ENCODE assay signal across 8 mouse cellular contexts in genomic region chr9:76323186-76323701, GRCm38 (mm10). TPM values are rescaled to one million over a fixed set of nuclear protein-coding genes. Genes with fewer than 3 reads are reported as not detected.
DNase-seq lines count a peak whose midpoint lies in the region; ATAC-seq and TF ChIP-seq lines count a peak whose summit lies in the region.

No protein-coding gene starts in this region.

- H3K36me3 ChIP-seq in forebrain, postnatal 0 days (ENCODE audit: insufficient read depth), result no peaks in the 10 kb centered on the region
- no peaks in the 10 kb centered on the region for H3K36me3 ChIP-seq in midbrain, embryonic 13.5 days

- peaks cover 7% of the 10 kb centered on the region; the same call in 1 of the 2 replicates for H3K4me1 ChIP-seq in forebrain, postnatal 0 days (ENCODE audit: insufficient read depth)
- H3K4me1 ChIP-seq in midbrain, embryonic 13.5 days (replicated peaks), result peaks cover 15% of the 10 kb centered on the region

- H3K4me3 ChIP-seq in forebrain, postnatal 0 days (ENCODE audit: low read depth, low read length), result peak overlapping the region; percentile 46
- H3K4me3 ChIP-seq in midbrain, embryonic 13.5 days (replicated peaks), result peak overlapping the region; percentile 53

- ATAC-seq in forebrain, postnatal 0 days, result peak; percentile 89
- ATAC-seq in midbrain, embryonic 13.5 days, result peak; percentile 83
- ATAC-seq in megakaryocyte progenitor cell, adult 5-6 weeks (replicated peaks; ENCODE audit: poor library complexity), result no peak

- H3K4me2 ChIP-seq in forebrain, postnatal 0 days (ENCODE audit: low read depth), result peak overlapping the region; percentile 74
- H3K4me2 ChIP-seq in midbrain, embryonic 13.5 days (replicated peaks), result peak overlapping the region; percentile 83

- no peak for TF ChIP-seq CTCF in forebrain, postnatal 0 days (IDR thresholded peaks at IDR 0.05; ENCODE audit: low read depth)

- H3K27me3 ChIP-seq in forebrain, postnatal 0 days (ENCODE audit: insufficient read depth, low read length), result no peaks in the 10 kb centered on the region
- H3K27me3 ChIP-seq in midbrain, embryonic 13.5 days, result peaks cover 14% of the 10 kb centered on the region

- no peak overlapping the region for H3K27ac ChIP-seq in forebrain, postnatal 0 days (ENCODE audit: low read depth, low read length)
- H3K27ac ChIP-seq in midbrain, embryonic 13.5 days, result no peak overlapping the region

- DNase-seq in left cerebral cortex, adult 18-20 months (ENCODE audit: low spot score in 2 of 2), result peak; percentile 33 to 37
- DNase-seq in left cerebral cortex, adult 11 months (ENCODE audit: low spot score), result no peak
- DNase-seq in cerebellum, postnatal 4 days (ENCODE audit: low spot score in 2 of 2), result peak; percentile 23 to 24
- peak; percentile 69 for DNase-seq in forebrain, postnatal 0 days
- peak; percentile 15 to 34 for DNase-seq in layer of hippocampus, postnatal 36 days
- DNase-seq in c-Kit-positive CD71-positive TER-119-positive erythroid progenitor cells, embryonic 14.5 days (ENCODE audit: low spot score), result no peak

- H3K9me3 ChIP-seq in forebrain, postnatal 0 days (ENCODE audit: low read length), result no peaks in the 10 kb centered on the region
- no peaks in the 10 kb centered on the region for H3K9me3 ChIP-seq in midbrain, embryonic 13.5 days

- under 1% methylated on average over 29 of the region's 29 CpGs for WGBS in forebrain, postnatal 0 days
- WGBS in midbrain, embryonic 13.5 days, result under 1% methylated on average over 29 of the region's 29 CpGs

- H3K9ac ChIP-seq in forebrain, postnatal 0 days, result peak overlapping the region; percentile 44
- H3K9ac ChIP-seq in midbrain, embryonic 13.5 days (replicated peaks), result peak overlapping the region; percentile 56

RNA-seq across cellular contexts. Expression of gene Hcrtr2, which starts 0.4 kb away (rescaled TPM):
- 1 to 10 TPM; 2.0 to 2.6 TPM for total RNA-seq in left cerebral cortex, adult 18-20 months (2021)
- total RNA-seq in forebrain, postnatal 0 days (2014; rRNA removed), result 5.6 and 8.2 TPM in 2 replicates
- polyA plus RNA-seq in forebrain, postnatal 0 days (2015; fragmentation: Nextera tagmentation; extraction: Ambion mirVana), result 2.1 and 4.5 TPM in 2 replicates
- total RNA-seq in layer of hippocampus, postnatal 36 days (2021), result 1 to 10 TPM; 3.5 TPM
- polyA plus RNA-seq in midbrain, embryonic 13.5 days (2015; fragmentation: Nextera tagmentation; extraction: Ambion mirVana), result 4.1 and 6.0 TPM in 2 replicates
- total RNA-seq in megakaryocyte progenitor cell, adult 5-6 weeks (2015), result not detected in 2 replicates
- not detected in 2 replicates for total RNA-seq in megakaryocyte progenitor cell, adult 5-6 weeks (2017)

Comparison
In these comparisons a context has a peak if more than half of its experiments do, and no peak if none do; other contexts are left out.
1. DNase-seq: peak in left cerebral cortex, adult 18-20 months (2 of 2), cerebellum, postnatal 4 days (2 of 2), forebrain, postnatal 0 days (single experiment) and layer of hippocampus, postnatal 36 days (2 of 2); none in left cerebral cortex, adult 11 months (single experiment) and c-Kit-positive CD71-positive TER-119-positive erythroid progenitor cells, embryonic 14.5 days (single experiment).